Mouse (Mus musculus): ENCODE data around the gene Cers6.

GRCm38 (mm10) chr2:68949137-68949536 lies 87.9 kb downstream of the Cers6 start:
- no peak for TF ChIP-seq CTCF (IDR thresholded peaks at IDR 0.05; ENCODE audit: control insufficient read depth, insufficient read depth, insufficient replicate concordance, low read depth, low read length)
- no peak for TF ChIP-seq POLR2A (IDR thresholded peaks at IDR 0.05; ENCODE audit: control insufficient read depth, low read depth, low read length)
